Mouse (Mus musculus) liver, adult 2 months (tissue): ENCODE measurements around the gene Skida1. TPM values are rescaled to one million over a fixed set of nuclear protein-coding genes. Genes with fewer than 3 reads are reported as not detected.

Experiments
- DNase-seq: peaks from one replicate; pipeline ENCODE4 v3.0.0-alpha.2; 2011; ENCODE audit warnings: low read depth, low spot score; ENCODE audit errors: extremely low read depth
- H3K27ac ChIP-seq: fragments of 200-500 bp; replicated peaks from 2 replicates; pipeline ENCODE4 v1.5.1; 2012; ENCODE audit warnings: low read depth, mild to moderate bottlenecking, control low read depth, inconsistent platforms, low read length; ENCODE audit not compliant: insufficient read depth
- H3K27me3 ChIP-seq: fragments of 200-500 bp; 2 replicates; pipeline ENCODE4 v1.6.1; 2012; ENCODE audit warnings: mild to moderate bottlenecking, moderate library complexity, low read length, inconsistent platforms; ENCODE audit not compliant: control insufficient read depth, insufficient read depth
- H3K36me3 ChIP-seq: fragments of 200-500 bp; 2 replicates; pipeline ENCODE4 v1.6.1; 2012; ENCODE audit warnings: low read length, inconsistent platforms; ENCODE audit not compliant: control insufficient read depth, insufficient read depth
- H3K4me1 ChIP-seq: fragments of 200-500 bp; 2 replicates; pipeline ENCODE4 v1.6.1; 2011; ENCODE audit warnings: low read length; ENCODE audit not compliant: control insufficient read depth, insufficient read depth
- H3K4me3 ChIP-seq: fragments of 200-500 bp; 2 replicates; pipeline ENCODE4 v1.5.1; 2011; ENCODE audit warnings: low read depth, mild to moderate bottlenecking, control low read depth, low read length, moderate library complexity; ENCODE audit not compliant: insufficient read depth
- H3K79me2 ChIP-seq: fragments of 200-500 bp; 2 replicates; pipeline ENCODE4 v1.6.1; 2012; ENCODE audit warnings: inconsistent platforms, mild to moderate bottlenecking, low read length, moderate library complexity; ENCODE audit not compliant: control insufficient read depth, insufficient read depth
- H3K9ac ChIP-seq: fragments of 200-500 bp; 2 replicates; pipeline ENCODE4 v1.6.1; 2012; ENCODE audit warnings: low read depth, mild to moderate bottlenecking, control low read depth, inconsistent platforms, low read length
- CTCF ChIP-seq: fragments of 200-500 bp; IDR thresholded peaks from 2 replicates; pipeline ENCODE4 v1.5.1; 2011; ENCODE audit warnings: low read depth, low read length, control low read depth
- POLR2A ChIP-seq: fragments of 200-500 bp; IDR thresholded peaks from 2 replicates; pipeline ENCODE4 v1.6.1; 2011; ENCODE audit warnings: low read length, control low read depth; ENCODE audit not compliant: insufficient read depth; ENCODE audit errors: extremely low read depth
- WGBS: fragments of 180-500 bp; shearing (Covaris S2); methylation state at CpG from one replicate; pipeline ENCODE4 v1.1.7; 2018; 5-methylcytosine and 5-hydroxymethylcytosine counted together
- polyA plus RNA-seq: library from polyadenylated mRNA; depleted of rRNA; stranded (reverse); fragments of >200 nt; gene quantifications from 2 replicates; pipeline ENCODE4 v1.2.3, GENCODE M21; 2012; rRNA removed
- total RNA-seq: library from RNA; depleted of rRNA; stranded (reverse); fragments of >200 nt; gene quantifications from 2 replicates; pipeline ENCODE4 v1.2.3, GENCODE M21; 2014; rRNA removed

Gene Skida1
- total and polyA plus RNA-seq, 2 experiments: 0.33 to 1.3 TPM

DNA sequence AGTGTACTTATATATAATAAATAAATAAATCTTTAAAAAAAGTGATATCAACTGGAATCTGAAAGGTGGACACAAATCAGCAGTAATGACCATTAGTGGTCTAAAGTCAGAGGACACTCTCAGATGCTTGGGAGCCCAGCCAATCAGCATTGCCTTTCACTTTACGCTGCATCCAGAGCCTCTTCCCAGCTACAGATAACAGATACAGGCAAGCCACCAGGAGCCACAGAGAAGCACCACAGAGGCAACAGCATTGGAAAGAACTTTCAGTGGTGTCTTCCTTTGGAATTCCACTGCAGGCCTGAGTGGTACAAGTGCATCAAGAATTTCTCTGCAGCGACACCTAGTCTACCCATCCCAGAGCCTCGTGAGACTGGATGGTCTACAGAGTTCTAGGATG, 36.0 kb downstream of the Skida1 start:
- H3K4me1 ChIP-seq: no peaks in the 10 kb centered on the region
- H3K9ac ChIP-seq: no peak overlapping the region
- 93% methylated on average over 3 of the region's 3 CpGs for WGBS
- H3K4me3 ChIP-seq: no peak overlapping the region
- TF ChIP-seq POLR2A: no peak
- H3K27ac ChIP-seq: no peak overlapping the region
- no peaks in the 10 kb centered on the region for H3K27me3 ChIP-seq
- H3K79me2 ChIP-seq: no peaks in the 10 kb centered on the region
- no peaks in the 10 kb centered on the region for H3K36me3 ChIP-seq
- DNase-seq: no peak

GRCm38 (mm10) chr2:18011226-18011625, 37.6 kb downstream of the Skida1 start:
- WGBS: 88% methylated on average over 6 of the region's 6 CpGs
- no peak overlapping the region for H3K9ac ChIP-seq

GRCm38 (mm10) chr2:18005137-18005536, 43.7 kb downstream of the Skida1 start:
- Histone ChIP-seq H3K4me1 (no peaks in the 10 kb centered on the region), H3K4me3 (no peak overlapping the region), H3K27me3 (no peaks in the 10 kb centered on the region), H3K79me2 (no peaks in the 10 kb centered on the region), H3K9ac (no peak overlapping the region), H3K36me3 (no peaks in the 10 kb centered on the region), H3K27ac (no peak overlapping the region)
- DNase-seq: no peak
- WGBS: 38% methylated on average over 8 of the region's 8 CpGs
- TF ChIP-seq CTCF (no peak), POLR2A (no peak)

More at GRCm38 (mm10) chr2:18011226-18011625, 37.6 kb downstream of the Skida1 start:
- no peak overlapping the region for H3K27ac ChIP-seq
- H3K79me2 ChIP-seq: no peaks in the 10 kb centered on the region
- no peaks in the 10 kb centered on the region for H3K36me3 ChIP-seq
- H3K4me1 ChIP-seq: no peaks in the 10 kb centered on the region
- H3K27me3 ChIP-seq: no peaks in the 10 kb centered on the region
- TF ChIP-seq CTCF: no peak
- no peak for TF ChIP-seq POLR2A
- H3K4me3 ChIP-seq: no peak overlapping the region
- no peak for DNase-seq

DNA sequence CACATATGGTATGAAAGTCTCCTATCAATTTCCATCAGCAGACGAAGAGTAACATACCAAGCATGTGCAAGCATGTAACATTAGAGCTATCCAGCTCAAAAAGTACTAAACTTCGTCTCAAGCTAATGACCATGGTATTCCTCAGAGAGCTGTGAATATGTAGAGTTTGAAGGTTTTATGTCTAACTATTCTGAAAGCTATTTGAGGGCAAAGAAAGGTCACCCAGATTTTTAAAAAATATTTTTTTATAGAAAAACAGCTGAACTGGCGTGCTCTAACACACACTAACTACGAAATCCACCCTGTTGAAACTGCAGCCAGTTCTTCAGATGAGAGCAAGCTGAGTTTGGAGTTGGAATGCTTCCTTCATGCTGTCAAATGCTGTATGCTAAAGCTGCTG, 44.6 kb downstream of the Skida1 start:
- DNase-seq: no peak
- Histone ChIP-seq H3K4me3 (no peak overlapping the region), H3K9ac (no peak overlapping the region), H3K79me2 (no peaks in the 10 kb centered on the region), H3K36me3 (no peaks in the 10 kb centered on the region), H3K27me3 (no peaks in the 10 kb centered on the region), H3K4me1 (no peaks in the 10 kb centered on the region), H3K27ac (no peak overlapping the region)
- TF ChIP-seq CTCF (no peak), POLR2A (no peak)
- 90% methylated on average over 4 of the region's 4 CpGs for WGBS

GRCm38 (mm10) chr2:18002306-18002705, 46.5 kb downstream of the Skida1 start:
- no peak for DNase-seq
- Histone ChIP-seq H3K4me3 (no peak overlapping the region), H3K4me1 (no peaks in the 10 kb centered on the region), H3K27me3 (no peaks in the 10 kb centered on the region), H3K79me2 (no peaks in the 10 kb centered on the region), H3K9ac (no peak overlapping the region), H3K36me3 (no peaks in the 10 kb centered on the region), H3K27ac (no peak overlapping the region)
- TF ChIP-seq POLR2A (no peak), CTCF (no peak)
- WGBS: 99% methylated on average over 3 of the region's 3 CpGs

- no peak for TF ChIP-seq CTCF
- no peak for TF ChIP-seq POLR2A
- Histone ChIP-seq H3K79me2 (no peaks in the 10 kb centered on the region), H3K27ac (no peak within 1 kb of the TSS), H3K27me3 (no peaks in the 10 kb centered on the region), H3K36me3 (no peaks in the 10 kb centered on the region), H3K4me1 (no peaks in the 10 kb centered on the region), H3K4me3 (no peak within 1 kb of the TSS), H3K9ac (no peak within 1 kb of the TSS)
- DNase-seq: no peak
Measured at GRCm38 (mm10) chr2:17996858-17997257, 52.0 kb downstream of the Skida1 start, which contains the start of gene H2al2a. Gene H2al2a, minus strand, starts transcription at chr2:17996958.

Other genes with a start within 250 kb of the Skida1 start
- not detected in 2 replicates for gene H2al2a, start 52.1 kb downstream of the Skida1 start, total RNA-seq
- gene H2al2a, start 52.1 kb downstream of the Skida1 start, polyA plus RNA-seq: not detected in 2 replicates
- 2.3 and 2.8 TPM in 2 replicates for gene A930004D18Rik, start 11.3 kb downstream of the Skida1 start, total RNA-seq
- 1.4 and 1.9 TPM in 2 replicates for gene A930004D18Rik, start 11.3 kb downstream of the Skida1 start, polyA plus RNA-seq
- 18.0 and 20.4 TPM in 2 replicates for gene Mllt10, start 6.2 kb upstream of the Skida1 start, total RNA-seq
- gene Mllt10, start 6.2 kb upstream of the Skida1 start, polyA plus RNA-seq: 15.7 and 16.7 TPM in 2 replicates